Mouse (Mus musculus): ENCODE measurements around the gene Tcap. TPM values are rescaled to one million over a fixed set of nuclear protein-coding genes. Genes with fewer than 3 reads are reported as not detected.

Gene Tcap
- polyA plus RNA-seq, 1 experiment: 83.8 TPM

GRCm38 (mm10) chr11:98360866-98361521 lies 22.6 kb upstream of the Tcap start:
- WGBS: 64% methylated on average over 9 of the region's 9 CpGs
- Histone ChIP-seq H3K27ac (ENCODE audit: control insufficient read depth, insufficient read depth, low read length) (no peak overlapping the region), H3K36me3 (ENCODE audit: control insufficient read depth, insufficient read depth, low read length) (no peaks in the 10 kb centered on the region), H3K4me3 (ENCODE audit: control insufficient read depth, insufficient read depth, low read length) (no peak overlapping the region), H3K4me1 (replicated peaks; ENCODE audit: control insufficient read depth, insufficient read depth, low read length) (peaks cover 50% of the 10 kb centered on the region), H3K27me3 (ENCODE audit: control insufficient read depth, insufficient read depth, low read length) (no peaks in the 10 kb centered on the region)
- no peak for TF ChIP-seq POLR2A (IDR thresholded peaks at IDR 0.05; ENCODE audit: control insufficient read depth, extremely low read depth, insufficient read depth, low read length, poor library complexity)
- DNase-seq: no peak

GRCm38 (mm10) chr11:98363817-98364216 lies 19.8 kb upstream of the Tcap start:
- 79% methylated on average over 5 of the region's 5 CpGs for WGBS
- no peaks in the 10 kb centered on the region for H3K36me3 ChIP-seq (ENCODE audit: control insufficient read depth, insufficient read depth, low read length)
- DNase-seq: no peak
- peaks cover 54% of the 10 kb centered on the region for H3K4me1 ChIP-seq (replicated peaks; ENCODE audit: control insufficient read depth, insufficient read depth, low read length)
- TF ChIP-seq CTCF (IDR thresholded peaks at IDR 0.05; ENCODE audit: borderline replicate concordance, control insufficient read depth, extremely low read depth, insufficient read depth, low read length, poor library complexity) (no peak), POLR2A (IDR thresholded peaks at IDR 0.05; ENCODE audit: control insufficient read depth, extremely low read depth, insufficient read depth, low read length, poor library complexity) (no peak)
- H3K27ac ChIP-seq (ENCODE audit: control insufficient read depth, insufficient read depth, low read length): no peak overlapping the region
- no peaks in the 10 kb centered on the region for H3K27me3 ChIP-seq (ENCODE audit: control insufficient read depth, insufficient read depth, low read length)
- no peak overlapping the region for H3K4me3 ChIP-seq (ENCODE audit: control insufficient read depth, insufficient read depth, low read length)

- no peaks in the 10 kb centered on the region for H3K27me3 ChIP-seq (ENCODE audit: control insufficient read depth, insufficient read depth, low read length)
- H3K27ac ChIP-seq (ENCODE audit: control insufficient read depth, insufficient read depth, low read length): no peak overlapping the region
- WGBS: 76% methylated on average over 5 of the region's 5 CpGs
These were observed 19.2 kb upstream of the Tcap start for GRCm38 (mm10) chr11:98364410-98364809.

GRCm38 (mm10) chr11:98366290-98366689 lies 17.3 kb upstream of the Tcap start:
- Histone ChIP-seq H3K27me3 (ENCODE audit: control insufficient read depth, insufficient read depth, low read length) (no peaks in the 10 kb centered on the region), H3K4me1 (replicated peaks; ENCODE audit: control insufficient read depth, insufficient read depth, low read length) (peaks cover 42% of the 10 kb centered on the region), H3K36me3 (ENCODE audit: control insufficient read depth, insufficient read depth, low read length) (no peaks in the 10 kb centered on the region), H3K27ac (ENCODE audit: control insufficient read depth, insufficient read depth, low read length) (no peak overlapping the region), H3K4me3 (ENCODE audit: control insufficient read depth, insufficient read depth, low read length) (no peak overlapping the region)
- no peak for TF ChIP-seq POLR2A (IDR thresholded peaks at IDR 0.05; ENCODE audit: control insufficient read depth, extremely low read depth, insufficient read depth, low read length, poor library complexity)
- no peak for TF ChIP-seq CTCF (IDR thresholded peaks at IDR 0.05; ENCODE audit: borderline replicate concordance, control insufficient read depth, extremely low read depth, insufficient read depth, low read length, poor library complexity)
- WGBS: 11% methylated on average over 10 of the region's 10 CpGs
- no peak for DNase-seq

More at GRCm38 (mm10) chr11:98364410-98364809, 19.2 kb upstream of the Tcap start:
- TF ChIP-seq POLR2A (IDR thresholded peaks at IDR 0.05; ENCODE audit: control insufficient read depth, extremely low read depth, insufficient read depth, low read length, poor library complexity): no peak
- no peak for TF ChIP-seq CTCF (IDR thresholded peaks at IDR 0.05; ENCODE audit: borderline replicate concordance, control insufficient read depth, extremely low read depth, insufficient read depth, low read length, poor library complexity)
- DNase-seq: no peak
- Histone ChIP-seq H3K4me1 (replicated peaks; ENCODE audit: control insufficient read depth, insufficient read depth, low read length) (peaks cover 50% of the 10 kb centered on the region), H3K4me3 (ENCODE audit: control insufficient read depth, insufficient read depth, low read length) (no peak overlapping the region), H3K36me3 (ENCODE audit: control insufficient read depth, insufficient read depth, low read length) (no peaks in the 10 kb centered on the region)

- H3K4me1 ChIP-seq (replicated peaks; ENCODE audit: control insufficient read depth, insufficient read depth, low read length): peaks cover 44% of the 10 kb centered on the region
- TF ChIP-seq POLR2A (IDR thresholded peaks at IDR 0.05; ENCODE audit: control insufficient read depth, extremely low read depth, insufficient read depth, low read length, poor library complexity): no peak
- 0 out of 2 replicates have a peak, but pooled peaks have one; percentile 16 for TF ChIP-seq CTCF (IDR thresholded peaks at IDR 0.05; ENCODE audit: borderline replicate concordance, control insufficient read depth, extremely low read depth, insufficient read depth, low read length, poor library complexity)
- H3K4me3 ChIP-seq (ENCODE audit: control insufficient read depth, insufficient read depth, low read length): no peak overlapping the region
- no peaks in the 10 kb centered on the region for H3K27me3 ChIP-seq (ENCODE audit: control insufficient read depth, insufficient read depth, low read length)
- no peaks in the 10 kb centered on the region for H3K36me3 ChIP-seq (ENCODE audit: control insufficient read depth, insufficient read depth, low read length)
- 12% methylated on average over 10 of the region's 10 CpGs for WGBS
- H3K27ac ChIP-seq (ENCODE audit: control insufficient read depth, insufficient read depth, low read length): peak overlapping the region; percentile 59
- peak; percentile 63 for DNase-seq
These were observed 16.3 kb upstream of the Tcap start for GRCm38 (mm10) chr11:98367171-98367862.

GRCm38 (mm10) chr11:98367863-98368186 lies 15.8 kb upstream of the Tcap start:
- H3K4me1 ChIP-seq (replicated peaks; ENCODE audit: control insufficient read depth, insufficient read depth, low read length): peaks cover 44% of the 10 kb centered on the region
- peak overlapping the region; percentile 59; the same call in 1 of the 2 replicates for H3K27ac ChIP-seq (ENCODE audit: control insufficient read depth, insufficient read depth, low read length)
- TF ChIP-seq CTCF (IDR thresholded peaks at IDR 0.05; ENCODE audit: borderline replicate concordance, control insufficient read depth, extremely low read depth, insufficient read depth, low read length, poor library complexity) (no peak), POLR2A (IDR thresholded peaks at IDR 0.05; ENCODE audit: control insufficient read depth, extremely low read depth, insufficient read depth, low read length, poor library complexity) (no peak)
- no peak overlapping the region for H3K4me3 ChIP-seq (ENCODE audit: control insufficient read depth, insufficient read depth, low read length)
- no peak for DNase-seq
- H3K27me3 ChIP-seq (ENCODE audit: control insufficient read depth, insufficient read depth, low read length): no peaks in the 10 kb centered on the region
- WGBS: 26% methylated on average over 7 of the region's 7 CpGs
- H3K36me3 ChIP-seq (ENCODE audit: control insufficient read depth, insufficient read depth, low read length): no peaks in the 10 kb centered on the region

All from thymus, adult 2 months (tissue).